Mouse (Mus musculus) lung, postnatal 36 days (tissue): Measurements from ENCODE around the gene Olfr282.
A peak's percentile ranks its signal among the peaks of the same experiment; 100 is the strongest.
"Not testable (repeated sequence)": the region's sequence is repeated elsewhere in the genome, so short reads cannot be mapped to it uniquely, and the experiment has no call there.

Experiments
- DNase-seq: peaks from one replicate; pipeline ENCODE4 v3.0.0; 2022; ENCODE audit warnings: mixed read lengths

Gene Olfr282

GRCm38 (mm10) chr15:98430925-98431324 is at the start of gene Olfr282:
Gene Olfr282, plus strand, starts transcription at chr15:98431225.
- not testable (repeated sequence) for DNase-seq

GRCm38 (mm10) chr15:98387621-98388020 is 43.4 kb upstream of the Olfr282 start:
- peak; percentile 1 for DNase-seq

- peak; percentile 77 for DNase-seq
Measured at GRCm38 (mm10) chr15:98389796-98390195, 41.2 kb upstream of the Olfr282 start.

GRCm38 (mm10) chr15:98391081-98391902 is 39.7 kb upstream of the Olfr282 start:
- DNase-seq = peak; percentile 0

- DNase-seq = peak; percentile 3
Measured at GRCm38 (mm10) chr15:98391903-98392187, 39.2 kb upstream of the Olfr282 start.

- no peak for DNase-seq
Measured at GRCm38 (mm10) chr15:98397136-98397535, 33.9 kb upstream of the Olfr282 start.

- DNase-seq = no peak
Measured at GRCm38 (mm10) chr15:98402356-98402755, 28.7 kb upstream of the Olfr282 start.

GRCm38 (mm10) chr15:98408406-98409060 is 22.5 kb upstream of the Olfr282 start:
- DNase-seq = peak; percentile 42

GRCm38 (mm10) chr15:98409635-98410034 is 21.4 kb upstream of the Olfr282 start:
- no peak for DNase-seq

- no peak for DNase-seq
Measured at GRCm38 (mm10) chr15:98410249-98410648, 20.8 kb upstream of the Olfr282 start.

GRCm38 (mm10) chr15:98415996-98416395 is 15.0 kb upstream of the Olfr282 start:
- DNase-seq = no peak

- DNase-seq = not testable (repeated sequence)
Measured at GRCm38 (mm10) chr15:98416802-98417201, 14.2 kb upstream of the Olfr282 start.

- DNase-seq = peak; percentile 11
Measured at GRCm38 (mm10) chr15:98417285-98417684, 13.7 kb upstream of the Olfr282 start.

- DNase-seq = no peak
Measured at GRCm38 (mm10) chr15:98418096-98418495, 12.9 kb upstream of the Olfr282 start.

GRCm38 (mm10) chr15:98420897-98421296 is 10.1 kb upstream of the Olfr282 start:
- no peak for DNase-seq

- DNase-seq = no peak
Measured at GRCm38 (mm10) chr15:98424326-98424725, 6.7 kb upstream of the Olfr282 start.

GRCm38 (mm10) chr15:98424753-98425152 is 6.3 kb upstream of the Olfr282 start:
- DNase-seq = no peak

- DNase-seq = no peak
Measured at GRCm38 (mm10) chr15:98425188-98425587, 5.8 kb upstream of the Olfr282 start.

- DNase-seq = no peak
Measured at GRCm38 (mm10) chr15:98444561-98444960, 13.5 kb downstream of the Olfr282 start.

GRCm38 (mm10) chr15:98448521-98448920 is 17.5 kb downstream of the Olfr282 start:
- peak; percentile 58 for DNase-seq

- DNase-seq = no peak
Measured at GRCm38 (mm10) chr15:98452288-98452687, 21.3 kb downstream of the Olfr282 start, which contains the start of gene Olfr281. Gene Olfr281, plus strand, starts transcription at chr15:98452588.

GRCm38 (mm10) chr15:98469596-98469995 is 38.6 kb downstream of the Olfr282 start, which contains the start of gene OR5BS1P:
Gene OR5BS1P, plus strand, starts transcription at chr15:98469896.
- no peak for DNase-seq

- no peak for DNase-seq
Measured at GRCm38 (mm10) chr15:98471539-98471938, 40.5 kb downstream of the Olfr282 start.

- no peak for DNase-seq
Measured at GRCm38 (mm10) chr15:98474958-98475357, 43.9 kb downstream of the Olfr282 start.
